Mouse (Mus musculus): ENCODE data around the gene Nav2. TPM values are rescaled to one million over a fixed set of nuclear protein-coding genes. Genes with fewer than 3 reads are reported as not detected.

Gene Nav2
- polyA plus RNA-seq, 1 experiment from 2014 or later = 2.8 TPM

DNA sequence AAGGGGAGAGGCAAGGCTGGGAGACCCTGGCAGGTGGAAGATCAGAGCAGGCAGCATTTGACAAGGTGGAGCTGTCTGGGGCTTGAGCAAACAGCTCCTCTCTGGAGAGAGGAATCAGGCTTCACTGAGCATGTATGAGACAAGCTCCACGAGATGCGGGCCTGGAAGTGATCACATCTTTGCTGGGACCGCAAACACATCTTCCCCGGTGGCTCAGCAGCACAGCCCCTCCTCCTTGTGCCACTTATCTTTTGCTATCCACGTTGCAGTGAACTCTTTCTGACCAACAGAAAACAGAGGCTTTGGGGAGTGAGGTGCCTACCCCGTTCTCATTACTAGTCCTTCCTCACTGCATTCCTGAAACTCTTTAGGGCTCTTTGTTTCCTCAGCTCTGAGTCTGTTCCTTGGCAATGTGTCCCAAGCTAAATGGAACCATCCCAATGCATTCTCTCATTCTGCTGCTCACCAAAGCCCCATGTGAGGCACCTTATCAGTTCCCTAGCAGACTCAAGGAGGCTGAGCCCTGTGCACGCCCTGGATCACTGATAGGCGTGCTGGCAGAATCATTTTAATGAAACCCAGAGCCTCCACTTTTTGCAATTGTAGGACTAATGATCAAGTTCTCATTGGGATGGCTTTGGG, 83.5 kb downstream of the Nav2 start:
- Histone ChIP-seq H3K27me3 (replicated peaks) (peaks cover 45% of the 10 kb centered on the region), H3K4me3 (peak overlapping the region; percentile 27), H3K4me1 (peaks cover 39% of the 10 kb centered on the region), H3K27ac (peak overlapping the region; percentile 95), H3K9me3 (replicated peaks) (no peaks in the 10 kb centered on the region), H3K9ac (peak overlapping the region; percentile 45), H3K4me2 (peak overlapping the region; percentile 70), H3K36me3 (no peaks in the 10 kb centered on the region)
- ATAC-seq = peak; percentile 99
- 9% methylated on average over 8 of the region's 8 CpGs for WGBS (ENCODE audit: insufficient replicate concordance)

GRCm38 (mm10) chr7:48995171-48995570, 86.7 kb downstream of the Nav2 start:
- Histone ChIP-seq H3K27me3 (replicated peaks) (peaks cover 56% of the 10 kb centered on the region), H3K4me2 (no peak overlapping the region)

DNA sequence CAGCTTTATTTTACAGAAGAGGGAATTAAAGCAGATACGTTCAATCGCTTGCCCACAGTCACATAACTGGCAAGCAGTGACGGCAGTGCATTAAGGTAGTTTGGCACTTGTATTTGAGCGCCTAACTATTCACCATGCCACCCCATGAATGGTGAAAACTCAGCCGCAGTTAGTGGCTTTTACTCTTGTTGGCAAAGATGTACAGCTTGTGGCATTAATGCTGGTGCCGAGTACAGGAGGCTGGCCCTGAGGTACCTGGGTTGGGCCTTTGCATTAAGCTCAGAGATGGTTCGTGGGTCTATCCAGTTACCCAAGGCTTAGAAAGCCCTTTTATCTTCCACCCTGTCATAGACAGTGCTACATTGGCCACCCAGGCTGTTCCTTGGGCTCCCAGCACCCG, 87.2 kb downstream of the Nav2 start:
- no peak for ATAC-seq
- H3K27ac ChIP-seq = no peak overlapping the region
- H3K4me1 ChIP-seq = peaks cover 32% of the 10 kb centered on the region
- H3K36me3 ChIP-seq = no peaks in the 10 kb centered on the region
- no peak overlapping the region for H3K9ac ChIP-seq
- no peak overlapping the region for H3K4me3 ChIP-seq
- peaks cover 61% of the 10 kb centered on the region for H3K27me3 ChIP-seq (replicated peaks)
- 67% methylated on average over 8 of the region's 8 CpGs for WGBS (ENCODE audit: insufficient replicate concordance)
- no peaks in the 10 kb centered on the region for H3K9me3 ChIP-seq (replicated peaks)
- H3K4me2 ChIP-seq = no peak overlapping the region

More at GRCm38 (mm10) chr7:48995171-48995570, 86.7 kb downstream of the Nav2 start:
- Histone ChIP-seq H3K36me3 (no peaks in the 10 kb centered on the region), H3K9ac (no peak overlapping the region), H3K4me3 (no peak overlapping the region), H3K27ac (no peak overlapping the region), H3K9me3 (replicated peaks) (no peaks in the 10 kb centered on the region), H3K4me1 (peaks cover 38% of the 10 kb centered on the region)
- 42% methylated on average over 13 of the region's 13 CpGs for WGBS (ENCODE audit: insufficient replicate concordance)
- ATAC-seq = no peak

DNA sequence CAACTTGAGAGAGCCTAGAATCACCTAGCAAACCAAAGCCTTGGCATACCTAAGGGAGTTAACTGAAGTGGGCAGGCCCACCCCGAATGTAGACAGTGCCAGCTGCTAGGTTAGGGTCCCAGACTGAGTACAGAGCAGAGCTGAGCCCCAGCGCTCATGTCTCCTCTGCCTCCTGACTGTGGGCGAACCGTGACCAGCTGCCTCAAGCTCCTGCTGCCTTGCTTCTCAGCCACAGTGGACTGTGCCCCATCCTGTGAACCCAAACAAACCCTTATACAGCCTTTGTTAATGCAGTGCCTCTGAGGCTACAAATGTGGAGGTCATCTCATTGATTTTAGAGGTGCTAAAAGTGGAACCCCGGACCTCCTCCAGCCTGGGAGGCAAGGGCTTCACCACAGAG, 88.3 kb downstream of the Nav2 start:
- WGBS (ENCODE audit: insufficient replicate concordance) = 58% methylated on average over 5 of the region's 5 CpGs
- Histone ChIP-seq H3K27me3 (replicated peaks) (peaks cover 69% of the 10 kb centered on the region), H3K27ac (no peak overlapping the region), H3K4me2 (no peak overlapping the region), H3K9me3 (replicated peaks) (no peaks in the 10 kb centered on the region), H3K4me3 (no peak overlapping the region), H3K9ac (no peak overlapping the region), H3K4me1 (peaks cover 21% of the 10 kb centered on the region), H3K36me3 (no peaks in the 10 kb centered on the region)
- ATAC-seq = no peak

GRCm38 (mm10) chr7:48998097-48998496, 89.6 kb downstream of the Nav2 start:
- Histone ChIP-seq H3K4me1 (peaks cover 10% of the 10 kb centered on the region), H3K27ac (no peak overlapping the region), H3K9ac (no peak overlapping the region), H3K36me3 (no peaks in the 10 kb centered on the region), H3K9me3 (replicated peaks) (no peaks in the 10 kb centered on the region), H3K4me3 (no peak overlapping the region), H3K4me2 (no peak overlapping the region), H3K27me3 (replicated peaks) (peaks cover 69% of the 10 kb centered on the region)
- 75% methylated on average over 8 of the region's 8 CpGs for WGBS (ENCODE audit: insufficient replicate concordance)
- ATAC-seq = no peak

DNA sequence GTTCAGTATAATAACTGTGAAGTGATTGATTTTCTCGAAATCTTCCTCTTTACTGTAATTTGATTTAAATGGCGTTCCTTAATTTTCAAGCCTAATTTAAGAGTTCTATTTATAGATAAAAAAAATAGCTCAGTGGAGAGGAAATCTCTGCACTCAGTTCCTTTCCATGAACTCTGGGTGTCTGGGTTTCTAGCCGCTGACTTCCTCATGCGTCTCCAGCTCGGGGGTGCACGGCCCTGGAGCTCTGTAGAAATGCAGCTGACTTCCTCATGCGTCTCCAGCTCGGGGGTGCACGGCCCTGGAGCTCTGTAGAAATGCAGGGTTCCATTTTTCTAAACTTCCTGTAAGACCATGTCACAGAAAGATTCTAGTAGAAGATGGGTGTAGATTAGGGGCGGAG, 90.1 kb downstream of the Nav2 start:
- H3K36me3 ChIP-seq = no peaks in the 10 kb centered on the region
- H3K27me3 ChIP-seq (replicated peaks) = peaks cover 69% of the 10 kb centered on the region
- H3K9ac ChIP-seq = no peak overlapping the region
- no peak overlapping the region for H3K4me3 ChIP-seq
- no peak for ATAC-seq
- no peak overlapping the region for H3K27ac ChIP-seq
- H3K4me1 ChIP-seq = peaks cover 5% of the 10 kb centered on the region; the same call in 1 of the 2 replicates
- no peak overlapping the region for H3K4me2 ChIP-seq
- H3K9me3 ChIP-seq (replicated peaks) = no peaks in the 10 kb centered on the region
- WGBS (ENCODE audit: insufficient replicate concordance) = 26% methylated on average over 10 of the region's 10 CpGs

DNA sequence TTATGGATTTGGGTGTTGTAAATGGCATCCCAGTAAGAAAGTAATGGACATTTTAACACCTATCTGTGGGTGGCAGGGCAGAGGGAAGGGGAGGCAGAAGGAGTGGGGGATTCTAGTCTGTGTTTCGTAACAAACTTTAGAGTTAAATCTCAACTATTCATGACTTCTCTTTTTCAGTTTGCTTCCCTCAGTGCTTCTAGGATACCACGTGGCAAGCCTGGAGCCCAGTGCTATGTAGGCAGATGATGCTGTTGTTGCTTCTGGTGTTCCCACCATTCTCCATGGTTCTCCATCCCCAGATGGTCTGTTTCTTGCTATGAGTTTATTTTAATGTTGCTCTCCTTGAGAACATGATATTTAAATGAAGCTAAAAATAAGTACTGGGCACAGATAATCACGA, 92.3 kb downstream of the Nav2 start:
- Histone ChIP-seq H3K4me2 (no peak overlapping the region), H3K4me3 (no peak overlapping the region), H3K27ac (no peak overlapping the region), H3K4me1 (no peaks in the 10 kb centered on the region), H3K27me3 (replicated peaks) (peaks cover 49% of the 10 kb centered on the region), H3K9me3 (replicated peaks) (no peaks in the 10 kb centered on the region), H3K9ac (no peak overlapping the region), H3K36me3 (no peaks in the 10 kb centered on the region)
- no peak for ATAC-seq
- WGBS (ENCODE audit: insufficient replicate concordance) = 42% methylated on average over 3 of the region's 3 CpGs

GRCm38 (mm10) chr7:49004402-49004801, 95.9 kb downstream of the Nav2 start:
- 60% methylated on average over 5 of the region's 5 CpGs for WGBS (ENCODE audit: insufficient replicate concordance)

DNA sequence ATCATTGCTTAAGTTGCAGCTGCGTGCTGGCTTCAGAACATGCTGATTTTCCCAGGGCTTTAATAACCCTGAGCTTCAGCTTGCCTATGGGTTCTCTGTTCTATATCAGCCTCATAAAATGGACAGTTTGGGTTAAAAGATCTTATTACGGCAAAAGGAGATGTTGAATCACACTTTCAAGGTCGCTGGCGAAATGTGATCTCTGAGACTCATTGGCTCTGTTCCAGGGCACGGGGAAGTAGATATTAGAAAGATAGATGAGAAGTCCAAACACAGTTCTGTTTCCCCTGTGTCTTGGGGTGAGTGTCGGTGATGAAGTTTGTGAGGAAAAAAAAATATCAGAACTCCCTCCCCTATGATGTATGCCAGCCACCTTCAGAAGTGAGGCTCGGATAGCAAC, 98.4 kb downstream of the Nav2 start:
- no peaks in the 10 kb centered on the region for H3K9me3 ChIP-seq (replicated peaks)
- H3K27ac ChIP-seq = no peak overlapping the region
- H3K27me3 ChIP-seq (replicated peaks) = no peaks in the 10 kb centered on the region
- H3K36me3 ChIP-seq = no peaks in the 10 kb centered on the region
- H3K4me2 ChIP-seq = no peak overlapping the region
- WGBS (ENCODE audit: insufficient replicate concordance) = 58% methylated on average over 7 of the region's 7 CpGs
- no peaks in the 10 kb centered on the region for H3K4me1 ChIP-seq
- ATAC-seq = no peak
- H3K9ac ChIP-seq = no peak overlapping the region
- H3K4me3 ChIP-seq = no peak overlapping the region

More at GRCm38 (mm10) chr7:49004402-49004801, 95.9 kb downstream of the Nav2 start:
- ATAC-seq = no peak
- Histone ChIP-seq H3K4me1 (no peaks in the 10 kb centered on the region), H3K9me3 (replicated peaks) (no peaks in the 10 kb centered on the region), H3K4me3 (no peak overlapping the region), H3K9ac (no peak overlapping the region), H3K27ac (no peak overlapping the region), H3K36me3 (no peaks in the 10 kb centered on the region), H3K4me2 (no peak overlapping the region), H3K27me3 (replicated peaks) (peaks cover 20% of the 10 kb centered on the region)

- H3K27me3 ChIP-seq (replicated peaks) = 0 out of 2 replicates have a peak, but pooled peaks cover 6% of the 10 kb centered on the region
- 74% methylated on average over 6 of the region's 6 CpGs for WGBS (ENCODE audit: insufficient replicate concordance)
These were observed 102.2 kb downstream of the Nav2 start for GRCm38 (mm10) chr7:49010739-49011138.

GRCm38 (mm10) chr7:49012027-49012426, 103.5 kb downstream of the Nav2 start:
- Histone ChIP-seq H3K27ac (no peak overlapping the region), H3K4me3 (no peak overlapping the region), H3K4me2 (no peak overlapping the region), H3K27me3 (replicated peaks) (0 out of 2 replicates have a peak, but pooled peaks cover 6% of the 10 kb centered on the region), H3K4me1 (no peaks in the 10 kb centered on the region), H3K9me3 (replicated peaks) (no peaks in the 10 kb centered on the region), H3K36me3 (no peaks in the 10 kb centered on the region), H3K9ac (no peak overlapping the region)
- WGBS (ENCODE audit: insufficient replicate concordance) = 49% methylated on average over 1 of the region's 1 CpGs
- no peak for ATAC-seq

More at GRCm38 (mm10) chr7:49010739-49011138, 102.2 kb downstream of the Nav2 start:
- Histone ChIP-seq H3K9me3 (replicated peaks) (no peaks in the 10 kb centered on the region), H3K9ac (no peak overlapping the region), H3K36me3 (no peaks in the 10 kb centered on the region), H3K4me3 (no peak overlapping the region), H3K4me1 (no peaks in the 10 kb centered on the region), H3K4me2 (no peak overlapping the region), H3K27ac (no peak overlapping the region)
- ATAC-seq = no peak

GRCm38 (mm10) chr7:49014480-49014879, 106.0 kb downstream of the Nav2 start:
- Histone ChIP-seq H3K9me3 (replicated peaks) (no peaks in the 10 kb centered on the region), H3K4me3 (no peak overlapping the region), H3K4me1 (no peaks in the 10 kb centered on the region), H3K36me3 (no peaks in the 10 kb centered on the region), H3K4me2 (no peak overlapping the region), H3K27ac (no peak overlapping the region), H3K9ac (no peak overlapping the region), H3K27me3 (replicated peaks) (0 out of 2 replicates have a peak, but pooled peaks cover 6% of the 10 kb centered on the region)
- 72% methylated on average over 10 of the region's 10 CpGs for WGBS (ENCODE audit: insufficient replicate concordance)
- ATAC-seq = no peak

DNA sequence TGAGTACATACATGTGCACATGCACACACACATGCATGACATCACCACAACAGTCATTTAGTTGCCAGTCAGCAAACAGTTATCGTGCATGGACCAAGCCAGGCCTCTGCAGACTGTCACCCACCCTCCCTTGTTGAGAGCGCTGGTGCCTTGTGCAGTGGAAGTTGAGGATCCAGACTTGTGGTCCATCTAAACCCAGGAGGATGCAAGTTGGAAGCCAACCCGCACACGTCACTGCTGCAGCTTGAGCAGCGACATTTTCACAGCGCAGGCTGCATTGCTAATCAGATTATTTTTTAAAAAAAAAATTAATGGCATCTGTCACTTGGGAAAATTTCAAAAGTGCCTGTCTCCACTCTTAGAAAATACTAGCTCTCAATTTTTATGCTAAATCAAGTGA, 106.8 kb downstream of the Nav2 start:
- Histone ChIP-seq H3K4me2 (no peak overlapping the region), H3K36me3 (no peaks in the 10 kb centered on the region), H3K9ac (no peak overlapping the region), H3K27ac (no peak overlapping the region), H3K9me3 (replicated peaks) (no peaks in the 10 kb centered on the region), H3K27me3 (replicated peaks) (peaks cover 6% of the 10 kb centered on the region; the same call in 1 of the 2 replicates), H3K4me1 (no peaks in the 10 kb centered on the region), H3K4me3 (no peak overlapping the region)
- 79% methylated on average over 6 of the region's 6 CpGs for WGBS (ENCODE audit: insufficient replicate concordance)
- no peak for ATAC-seq

Data from liver, embryonic 12.5 days (tissue).